Comparison of ENCODE assay signal across 17 mouse cellular contexts in the genomic region with DNA sequence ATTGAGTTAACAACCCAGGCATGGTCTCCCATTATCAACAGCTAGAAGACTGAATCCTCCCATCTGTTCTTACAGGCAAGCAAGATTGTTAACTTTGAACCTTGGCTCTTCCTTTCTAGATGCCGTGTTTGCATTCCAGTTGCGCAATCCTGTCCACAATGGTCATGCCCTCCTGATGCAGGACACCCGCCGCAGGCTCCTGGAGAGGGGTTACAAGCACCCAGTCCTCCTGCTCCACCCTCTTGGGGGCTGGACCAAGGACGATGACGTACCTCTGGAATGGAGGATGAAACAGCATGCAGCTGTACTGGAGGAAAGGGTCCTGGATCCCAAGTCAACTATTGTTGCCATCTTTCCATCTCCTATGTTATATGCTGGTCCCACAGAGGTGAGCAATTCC.
A peak's percentile ranks its signal among the peaks of the same experiment; 100 is the strongest.
DNase-seq lines count a peak whose midpoint lies in the region; ATAC-seq lines count a peak whose summit lies in the region.
"Had no signal": no experiment of that assay in that cellular context is flagged by ENCODE, and none has a peak within 500 bp of the region (broad histone marks: within the 10 kb centered on the region; RNA-seq: fewer than 3 reads in every experiment).

No protein-coding gene starts in this region.

- no peak overlapping the region for H3K27ac ChIP-seq in kidney, embryonic 15.5 days
- H3K27ac ChIP-seq in liver, embryonic 16.5 days (ENCODE audit: low read length) = no peak overlapping the region
- H3K27ac ChIP-seq: heart, embryonic 10.5 days; hindbrain, embryonic 12.5 days; neural tube, embryonic 12.5 days; stomach, embryonic 15.5 days had no signal

- no peak for ATAC-seq in kidney, embryonic 15.5 days (replicated peaks; ENCODE audit: low FRiP score)
- peak; percentile 71 for ATAC-seq in liver, embryonic 16.5 days (ENCODE audit: low read depth)

- H3K4me3 ChIP-seq in kidney, embryonic 15.5 days (replicated peaks) = no peak overlapping the region
- H3K4me3 ChIP-seq in liver, embryonic 16.5 days (ENCODE audit: low read depth, low read length) = no peak overlapping the region
- H3K4me3 ChIP-seq: heart, embryonic 10.5 days; hindbrain, embryonic 12.5 days; neural tube, embryonic 12.5 days; stomach, embryonic 15.5 days had no signal

- H3K9me3 ChIP-seq in kidney, embryonic 15.5 days (replicated peaks) = no peaks in the 10 kb centered on the region
- H3K9me3 ChIP-seq in liver, embryonic 16.5 days (replicated peaks; ENCODE audit: control insufficient read depth, low read length) = no peaks in the 10 kb centered on the region
- H3K9me3 ChIP-seq: heart, embryonic 10.5 days; hindbrain, embryonic 12.5 days; neural tube, embryonic 12.5 days; stomach, embryonic 15.5 days had no signal

- H3K4me2 ChIP-seq in kidney, embryonic 15.5 days = no peak overlapping the region
- no peak overlapping the region for H3K4me2 ChIP-seq in liver, embryonic 16.5 days (ENCODE audit: low read depth, low read length)
- H3K4me2 ChIP-seq: hindbrain, embryonic 12.5 days; neural tube, embryonic 12.5 days; stomach, embryonic 15.5 days had no signal

- H3K27me3 ChIP-seq in kidney, embryonic 15.5 days = no peaks in the 10 kb centered on the region
- no peaks in the 10 kb centered on the region for H3K27me3 ChIP-seq in liver, embryonic 16.5 days (ENCODE audit: control insufficient read depth, insufficient read depth, low read depth, low read length)
- H3K27me3 ChIP-seq: hindbrain, embryonic 12.5 days; neural tube, embryonic 12.5 days; stomach, embryonic 15.5 days had no signal

- WGBS in kidney, embryonic 15.5 days = 90% methylated on average over 6 of the region's 6 CpGs
- 64% methylated on average over 6 of the region's 6 CpGs for WGBS in liver, embryonic 16.5 days (ENCODE audit: insufficient replicate concordance)

- H3K36me3 ChIP-seq in kidney, embryonic 15.5 days = 0 out of 2 replicates have a peak, but pooled peaks cover 12% of the 10 kb centered on the region
- H3K36me3 ChIP-seq in liver, embryonic 16.5 days (ENCODE audit: control insufficient read depth, insufficient read depth) = no peaks in the 10 kb centered on the region
- H3K36me3 ChIP-seq: stomach, embryonic 15.5 days had no signal

- no peaks in the 10 kb centered on the region for H3K4me1 ChIP-seq in kidney, embryonic 15.5 days
- peaks cover 2% of the 10 kb centered on the region; the same call in 1 of the 2 replicates for H3K4me1 ChIP-seq in liver, embryonic 16.5 days (ENCODE audit: control insufficient read depth, low read depth, low read length)
- H3K4me1 ChIP-seq: heart, embryonic 10.5 days; hindbrain, embryonic 12.5 days; neural tube, embryonic 12.5 days; stomach, embryonic 15.5 days had no signal

- DNase-seq in kidney, adult 11 months = peak; percentile 62
- peak; percentile 25 for DNase-seq in 416B (ENCODE audit: low read depth)
- peak; percentile 32 to 75 for DNase-seq in kidney, postnatal 25 days
- DNase-seq in spleen, postnatal 4 days (ENCODE audit: low spot score in 2 of 2) = no peak
- no peak for DNase-seq in lung, postnatal 36 days
- DNase-seq in urinary bladder, adult 2 months (ENCODE audit: low spot score) = no peak
- DNase-seq: cerebellum, postnatal 10 days; gastrocnemius, postnatal 10 days; heart, postnatal 10 days; spleen, adult 18-20 months; thymus, adult 2 months had no signal

- no peak overlapping the region for H3K9ac ChIP-seq in kidney, embryonic 15.5 days
- H3K9ac ChIP-seq in liver, embryonic 16.5 days (ENCODE audit: low read depth, low read length) = no peak overlapping the region
- H3K9ac ChIP-seq: hindbrain, embryonic 12.5 days; neural tube, embryonic 12.5 days; stomach, embryonic 15.5 days had no signal

Comparison
In these comparisons a context has a peak if more than half of its experiments do, and no peak if none do; other contexts are left out.
1. DNase-seq: peak in kidney, adult 11 months (single experiment), 416B (single experiment) and kidney, postnatal 25 days (2 of 2); none in spleen, postnatal 4 days (0 of 2), lung, postnatal 36 days (single experiment) and urinary bladder, adult 2 months (single experiment).